Mouse (Mus musculus) kidney, adult 2 months (tissue): Measurements from ENCODE around the gene Pvalb. TPM values are rescaled to one million over a fixed set of nuclear protein-coding genes. Genes with fewer than 3 reads are reported as not detected.
A peak's percentile ranks its signal among the peaks of the same experiment; 100 is the strongest.

Experiments used
- DNase-seq: peaks from one replicate; pipeline ENCODE4 v3.0.0; 2021
- H3K27ac ChIP-seq: fragments of 200-500 bp; 2 replicates; pipeline ENCODE4 v1.5.1; 2012; ENCODE audit warnings: low read depth, low read length, control low read depth, inconsistent platforms; ENCODE audit not compliant: insufficient read depth
- H3K27me3 ChIP-seq: fragments of 200-500 bp; replicated peaks from 2 replicates; pipeline ENCODE4 v1.6.1; 2012; ENCODE audit warnings: mild to moderate bottlenecking, moderate library complexity, low read length, inconsistent platforms; ENCODE audit not compliant: control insufficient read depth, insufficient read depth
- H3K36me3 ChIP-seq: fragments of 200-500 bp; 2 replicates; pipeline ENCODE4 v1.6.1; 2012; ENCODE audit warnings: mild to moderate bottlenecking, moderate library complexity, low read length, inconsistent platforms; ENCODE audit not compliant: control insufficient read depth, insufficient read depth
- H3K4me1 ChIP-seq: fragments of 200-500 bp; 2 replicates; pipeline ENCODE4 v1.6.1; 2011; ENCODE audit warnings: low read length; ENCODE audit not compliant: control insufficient read depth, insufficient read depth
- H3K4me3 ChIP-seq: fragments of 200-500 bp; 2 replicates; pipeline ENCODE4 v1.5.1; 2011; ENCODE audit warnings: mild to moderate bottlenecking, low read depth, low read length, control low read depth; ENCODE audit not compliant: insufficient read depth
- CTCF ChIP-seq: fragments of 200-500 bp; conservative IDR thresholded peaks from 2 replicates; pipeline ENCODE4 v1.5.1; 2011; ENCODE audit warnings: low read depth, mild to moderate bottlenecking, control low read depth, low read length, moderate library complexity, mixed read lengths; ENCODE audit not compliant: insufficient read depth, insufficient read length
- POLR2A ChIP-seq: fragments of 200-500 bp; IDR thresholded peaks from one replicate; pipeline ENCODE4 v1.6.1; 2011; ENCODE audit warnings: low read depth, low read length, control low read depth
- WGBS: fragments of 180-500 bp; shearing (Covaris S2); methylation state at CpG from one replicate; pipeline ENCODE4 v1.1.7; 2018; 5-methylcytosine and 5-hydroxymethylcytosine counted together
- polyA plus RNA-seq: library from polyadenylated mRNA; depleted of rRNA; stranded (reverse); fragments of >200 nt; gene quantifications from 2 replicates; pipeline ENCODE4 v1.2.3, GENCODE M21; 2012

The Pvalb gene
- polyA plus RNA-seq, 1 experiment: 53.3 TPM

- H3K4me1 ChIP-seq: no peaks in the 10 kb centered on the region
- no peaks in the 10 kb centered on the region for H3K36me3 ChIP-seq
- 84% methylated on average over 7 of the region's 7 CpGs for WGBS
- no peak for DNase-seq
- no peak overlapping the region for H3K4me3 ChIP-seq
- no peaks in the 10 kb centered on the region for H3K27me3 ChIP-seq
- TF ChIP-seq CTCF: no peak
- no peak for TF ChIP-seq POLR2A
- H3K27ac ChIP-seq: no peak overlapping the region
Measured at GRCm38 (mm10) chr15:78189636-78190035, 16.6 kb downstream of the Pvalb start.

DNA sequence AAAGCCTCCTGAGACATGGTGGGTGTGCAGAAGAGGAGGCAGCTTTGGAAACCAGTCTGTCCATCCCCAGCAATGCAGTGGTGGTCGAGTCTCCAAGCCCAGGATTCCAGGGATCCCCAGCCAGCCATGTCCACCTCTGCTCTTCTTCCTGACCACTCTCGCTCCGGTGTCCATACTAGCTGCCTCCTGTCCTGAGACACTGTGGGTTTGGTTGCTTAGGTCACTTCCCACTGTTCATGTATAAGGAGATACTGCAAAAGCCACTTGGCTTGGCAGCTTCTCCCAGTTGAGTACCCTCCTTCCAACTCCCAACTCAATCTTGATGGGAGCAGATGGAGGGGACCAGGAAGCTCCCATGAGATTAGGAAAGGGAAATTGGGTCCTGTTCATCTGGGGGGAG lies 17.7 kb downstream of the Pvalb start:
- H3K4me1 ChIP-seq: no peaks in the 10 kb centered on the region
- H3K36me3 ChIP-seq: no peaks in the 10 kb centered on the region
- no peak for DNase-seq
- no peak overlapping the region for H3K27ac ChIP-seq
- H3K27me3 ChIP-seq: no peaks in the 10 kb centered on the region
- no peak overlapping the region for H3K4me3 ChIP-seq
- TF ChIP-seq CTCF (no peak), POLR2A (no peak)
- 68% methylated on average over 3 of the region's 3 CpGs for WGBS

GRCm38 (mm10) chr15:78186906-78187305 lies 19.3 kb downstream of the Pvalb start:
- Histone ChIP-seq H3K27me3 (no peaks in the 10 kb centered on the region), H3K36me3 (no peaks in the 10 kb centered on the region), H3K27ac (no peak overlapping the region), H3K4me1 (no peaks in the 10 kb centered on the region), H3K4me3 (no peak overlapping the region)
- whole genome bisulfite sequencing: 38% methylated on average over 5 of the region's 5 CpGs
- peak; percentile 11 for DNase-seq
- TF ChIP-seq CTCF (no peak), POLR2A (no peak)

DNA sequence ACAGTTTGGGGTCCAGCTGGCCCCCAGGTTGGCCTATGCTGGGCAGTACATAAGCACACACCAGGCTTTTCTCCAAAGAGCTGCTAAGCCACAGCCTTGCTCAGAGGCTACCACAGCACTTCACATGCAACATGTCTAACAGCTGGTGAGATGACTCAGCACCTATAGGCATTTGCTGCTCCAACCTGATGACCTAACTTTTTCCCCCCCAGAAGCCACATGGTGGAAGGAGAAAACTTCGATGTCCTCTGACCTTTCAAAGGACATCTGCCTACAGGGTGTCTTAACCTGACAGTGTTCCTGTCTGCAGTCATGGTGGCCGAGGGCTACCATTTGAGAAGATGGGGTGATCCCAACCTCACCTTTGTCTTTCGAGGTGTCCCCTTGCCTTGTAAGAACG lies 20.6 kb downstream of the Pvalb start:
- Histone ChIP-seq H3K4me3 (no peak overlapping the region), H3K4me1 (no peaks in the 10 kb centered on the region), H3K27ac (no peak overlapping the region), H3K27me3 (no peaks in the 10 kb centered on the region), H3K36me3 (no peaks in the 10 kb centered on the region)
- DNase-seq: no peak
- TF ChIP-seq CTCF (no peak), POLR2A (no peak)
- WGBS: 88% methylated on average over 4 of the region's 4 CpGs

DNA sequence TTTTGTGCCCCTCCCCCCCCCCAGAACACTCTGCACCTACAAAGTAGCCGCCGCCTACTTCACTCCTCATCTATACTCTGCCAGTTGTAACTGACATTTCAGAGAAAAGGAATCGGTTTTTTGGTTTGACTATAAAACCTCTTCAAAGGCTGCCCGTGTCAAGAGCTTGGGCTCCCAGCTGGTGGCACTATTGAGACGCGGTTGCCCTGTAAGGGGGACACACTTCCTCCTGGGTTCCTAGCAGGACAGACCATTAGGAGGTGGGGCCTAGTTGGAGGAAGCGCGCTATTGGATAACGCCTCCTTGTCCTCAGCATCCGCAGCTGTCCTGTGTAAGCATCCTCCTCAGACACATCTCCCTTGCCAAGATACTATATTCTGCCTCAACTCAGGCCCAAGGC lies 21.3 kb downstream of the Pvalb start:
- Histone ChIP-seq H3K4me1 (no peaks in the 10 kb centered on the region), H3K36me3 (no peaks in the 10 kb centered on the region), H3K27me3 (no peaks in the 10 kb centered on the region), H3K27ac (no peak overlapping the region), H3K4me3 (no peak overlapping the region)
- 4% methylated on average over 10 of the region's 10 CpGs for WGBS
- TF ChIP-seq POLR2A (no peak), CTCF (peak; percentile 42)
- DNase-seq: no peak

GRCm38 (mm10) chr15:78181701-78182405 lies 24.3 kb downstream of the Pvalb start:
- Histone ChIP-seq H3K27me3 (no peaks in the 10 kb centered on the region), H3K36me3 (no peaks in the 10 kb centered on the region), H3K4me3 (no peak overlapping the region), H3K4me1 (no peaks in the 10 kb centered on the region), H3K27ac (no peak overlapping the region)
- TF ChIP-seq CTCF (no peak), POLR2A (no peak)
- DNase-seq: no peak
- 40% methylated on average over 8 of the region's 8 CpGs for WGBS

- Histone ChIP-seq H3K4me1 (peaks cover 2% of the 10 kb centered on the region; the same call in 1 of the 2 replicates), H3K27me3 (no peaks in the 10 kb centered on the region), H3K36me3 (no peaks in the 10 kb centered on the region), H3K27ac (no peak overlapping the region), H3K4me3 (no peak overlapping the region)
- no peak for DNase-seq
- TF ChIP-seq POLR2A (no peak), CTCF (no peak)
- WGBS: 63% methylated on average over 3 of the region's 3 CpGs
Measured at GRCm38 (mm10) chr15:78179775-78180174, 26.4 kb downstream of the Pvalb start.

DNA sequence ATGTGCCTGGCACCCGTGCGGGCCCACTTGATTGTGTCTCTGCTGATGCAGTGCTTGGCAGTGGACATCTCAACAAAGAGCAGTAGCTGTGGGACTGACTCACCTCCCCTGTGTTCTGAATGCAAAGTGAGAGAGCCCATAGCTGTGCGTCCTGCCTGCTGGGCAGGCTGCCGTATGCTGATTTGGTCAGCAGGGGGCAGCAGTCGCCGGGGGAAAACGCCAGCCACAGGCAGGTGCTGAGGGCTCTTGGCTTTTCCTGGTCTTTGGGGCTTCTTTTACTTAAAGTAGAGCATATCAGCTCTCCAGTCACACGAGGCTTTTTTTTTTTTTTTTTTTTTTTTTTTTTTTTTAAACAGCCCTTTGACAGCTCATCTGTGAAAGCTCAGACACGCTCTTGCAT lies 27.8 kb downstream of the Pvalb start:
- DNase-seq: peak; percentile 64
- peaks cover 4% of the 10 kb centered on the region; the same call in 1 of the 2 replicates for H3K4me1 ChIP-seq
- 7% methylated on average over 9 of the region's 9 CpGs for WGBS
- no peak for TF ChIP-seq POLR2A
- TF ChIP-seq CTCF: peak; percentile 91
- H3K27me3 ChIP-seq: no peaks in the 10 kb centered on the region
- no peaks in the 10 kb centered on the region for H3K36me3 ChIP-seq
- H3K4me3 ChIP-seq: no peak overlapping the region
- no peak overlapping the region for H3K27ac ChIP-seq
